8 mouse cellular contexts compared by ENCODE assay signal in genomic region chr17:62881176-62881790, GRCm38 (mm10). TPM values are rescaled to one million over a fixed set of nuclear protein-coding genes. Genes with fewer than 3 reads are reported as not detected.
A peak's percentile ranks its signal among the peaks of the same experiment; 100 is the strongest.
DNase-seq lines count a peak whose midpoint lies in the region; ATAC-seq and TF ChIP-seq lines count a peak whose summit lies in the region.

Efna5 (minus strand) TSS chr17:62881317.

- no peaks in the 10 kb centered on the region for H3K9me3 ChIP-seq in erythroblast, embryonic 14.5 days (ENCODE audit: control insufficient read depth, low read length)
- H3K9me3 ChIP-seq in forebrain, embryonic 15.5 days: no peaks in the 10 kb centered on the region
- H3K9me3 ChIP-seq in midbrain, embryonic 14.5 days (ENCODE audit: control insufficient read depth, low read length): no peaks in the 10 kb centered on the region
- no peaks in the 10 kb centered on the region for H3K9me3 ChIP-seq in stomach, embryonic 15.5 days

- H3K27ac ChIP-seq in forebrain, embryonic 15.5 days (replicated peaks): peak within 1 kb of the TSS; percentile 86
- peak within 1 kb of the TSS; percentile 88 for H3K27ac ChIP-seq in left cerebral cortex, adult 2 months
- peak within 1 kb of the TSS; percentile 94 for H3K27ac ChIP-seq in midbrain, embryonic 14.5 days (replicated peaks; ENCODE audit: low read depth, low read length)
- peak within 1 kb of the TSS; percentile 95 for H3K27ac ChIP-seq in stomach, embryonic 15.5 days

- ATAC-seq in erythroblast, adult 5-6 weeks (replicated peaks; ENCODE audit: low FRiP score, poor library complexity, severe bottlenecking): no peak
- ATAC-seq in forebrain, embryonic 15.5 days (replicated peaks): peak; percentile 49
- ATAC-seq in midbrain, embryonic 14.5 days (ENCODE audit: low FRiP score, low TSS enrichment): peak; percentile 15; the same call in 1 of the 2 replicates
- no peak; the same call in 1 of the 2 replicates for ATAC-seq in stomach, embryonic 15.5 days (ENCODE audit: insufficient read depth, low FRiP score, low read depth)

- WGBS in forebrain, embryonic 15.5 days: under 1% methylated on average over 29 of the region's 68 CpGs
- WGBS in midbrain, embryonic 14.5 days: under 1% methylated on average over 55 of the region's 68 CpGs
- under 1% methylated on average over 49 of the region's 68 CpGs for WGBS in stomach, embryonic 15.5 days

- H3K27me3 ChIP-seq in erythroblast, embryonic 14.5 days (ENCODE audit: control insufficient read depth): peaks cover 74% of the 10 kb centered on the region
- peaks cover 25% of the 10 kb centered on the region; the same call in 1 of the 2 replicates for H3K27me3 ChIP-seq in forebrain, embryonic 15.5 days
- H3K27me3 ChIP-seq in midbrain, embryonic 14.5 days (ENCODE audit: control insufficient read depth, insufficient read depth, low read length): no peaks in the 10 kb centered on the region
- H3K27me3 ChIP-seq in stomach, embryonic 15.5 days (replicated peaks): no peaks in the 10 kb centered on the region

- peak within 1 kb of the TSS; percentile 78 for H3K9ac ChIP-seq in forebrain, embryonic 15.5 days (replicated peaks)
- peak within 1 kb of the TSS; percentile 98 for H3K9ac ChIP-seq in midbrain, embryonic 14.5 days (replicated peaks; ENCODE audit: low read length)
- H3K9ac ChIP-seq in stomach, embryonic 15.5 days: peak within 1 kb of the TSS; percentile 70

- peak within 1 kb of the TSS; percentile 28 for H3K4me3 ChIP-seq in erythroblast, embryonic 14.5 days (replicated peaks)
- peak within 1 kb of the TSS; percentile 75 for H3K4me3 ChIP-seq in forebrain, embryonic 15.5 days
- peak within 1 kb of the TSS; percentile 65 for H3K4me3 ChIP-seq in left cerebral cortex, adult 2 months
- H3K4me3 ChIP-seq in midbrain, embryonic 14.5 days (replicated peaks; ENCODE audit: low read depth, low read length): peak within 1 kb of the TSS; percentile 60
- H3K4me3 ChIP-seq in stomach, embryonic 15.5 days (replicated peaks): peak within 1 kb of the TSS; percentile 73

- peak in 1 of 2 experiments; percentile 17 for DNase-seq in adrenal gland, postnatal 4 days (ENCODE audit: low spot score in 2 of 2)
- DNase-seq in heart, postnatal 36 days: no peak
- DNase-seq in left cerebral cortex, adult 2 months (ENCODE audit: extremely low spot score in 1 of 2, low spot score in 2 of 2): peak; percentile 56 to 59
- DNase-seq in midbrain, embryonic 14.5 days: peak; percentile 77

- TF ChIP-seq CTCF in left cerebral cortex, adult 2 months (IDR thresholded peaks at IDR 0.05): no peak

- peaks cover 2% of the 10 kb centered on the region; the same call in 1 of the 2 replicates for H3K4me1 ChIP-seq in erythroblast, embryonic 14.5 days (ENCODE audit: control insufficient read depth)
- H3K4me1 ChIP-seq in forebrain, embryonic 15.5 days: peaks cover 20% of the 10 kb centered on the region
- H3K4me1 ChIP-seq in midbrain, embryonic 14.5 days (ENCODE audit: control insufficient read depth, insufficient read depth, low read length): no peaks in the 10 kb centered on the region
- H3K4me1 ChIP-seq in stomach, embryonic 15.5 days: no peaks in the 10 kb centered on the region

- peak within 1 kb of the TSS; percentile 98 for H3K4me2 ChIP-seq in forebrain, embryonic 15.5 days (replicated peaks)
- peak within 1 kb of the TSS; percentile 98 for H3K4me2 ChIP-seq in midbrain, embryonic 14.5 days (ENCODE audit: low read length)
- peak within 1 kb of the TSS; percentile 78 for H3K4me2 ChIP-seq in stomach, embryonic 15.5 days

- intact Hi-C loops in heart, postnatal 36 days (cut with DNase I): loop anchor here (5.0 to 10.0 kb wide), 4 partner anchors 229 to 1576 kb away; no protein-coding TSS in a partner anchor
- intact Hi-C loops in left cerebral cortex, adult 2 months (cut with DNase I): loop anchor here (5.0 to 10.0 kb wide), 5 partner anchors 131 to 584 kb away; no protein-coding TSS in a partner anchor

- no peaks in the 10 kb centered on the region for H3K36me3 ChIP-seq in erythroblast, embryonic 14.5 days (ENCODE audit: control insufficient read depth)
- H3K36me3 ChIP-seq in forebrain, embryonic 15.5 days: no peaks in the 10 kb centered on the region
- H3K36me3 ChIP-seq in midbrain, embryonic 14.5 days (ENCODE audit: control insufficient read depth, insufficient read depth, low read length): no peaks in the 10 kb centered on the region
- no peaks in the 10 kb centered on the region for H3K36me3 ChIP-seq in stomach, embryonic 15.5 days

RNA-seq across cellular contexts. Expression of gene Efna5, which starts in this region (rescaled TPM):
- not detected in 2 replicates for polyA plus RNA-seq in erythroblast, embryonic 14.5 days (2012)
- not detected in 2 replicates for total RNA-seq in erythroblast, adult 5-6 weeks (2015; ENCODE audit: low replicate concordance)
- not detected in 2 replicates for total RNA-seq in erythroblast, adult 5-6 weeks (2017; ENCODE audit: low replicate concordance)
- total RNA-seq in adrenal gland, postnatal 4 days (2021): 10 to 100 TPM; 32.9 to 40.6 TPM
- 19.7 and 24.6 TPM in 2 replicates for polyA plus RNA-seq in forebrain, embryonic 15.5 days (2015; fragmentation: Nextera tagmentation; extraction: Ambion mirVana)
- 10 to 100 TPM; 22.1 to 26.5 TPM for total RNA-seq in heart, postnatal 36 days (2021)
- 10 to 100 TPM; 38.8 to 47.7 TPM for total RNA-seq in left cerebral cortex, adult 2 months (2021)
- 53.0 and 90.8 TPM in 2 replicates for polyA plus RNA-seq in midbrain, embryonic 14.5 days (2014; fragmentation: Nextera tagmentation; extraction: Ambion mirVana)
- polyA plus RNA-seq in stomach, embryonic 15.5 days (2015; fragmentation: Nextera tagmentation; extraction: Ambion mirVana): 34.6 and 36.1 TPM in 2 replicates

Comparison
In these comparisons a context has a peak if more than half of its experiments do, and no peak if none do; other contexts are left out.
1. RNA of gene Efna5 (total RNA-seq): 38.8 to 47.7 TPM in left cerebral cortex, adult 2 months, 32.9 to 40.6 TPM in adrenal gland, postnatal 4 days and 22.1 to 26.5 TPM in heart, postnatal 36 days; not detected in erythroblast, adult 5-6 weeks; every median in the first group is over 10 times any median in the second.
2. RNA of gene Efna5 (polyA plus RNA-seq): 53.0 to 90.8 TPM in midbrain, embryonic 14.5 days, 34.6 to 36.1 TPM in stomach, embryonic 15.5 days and 19.7 to 24.6 TPM in forebrain, embryonic 15.5 days; not detected in erythroblast, embryonic 14.5 days; every median in the first group is over 10 times any median in the second.
3. ATAC-seq: peak in forebrain, embryonic 15.5 days (single experiment) and midbrain, embryonic 14.5 days (single experiment); none in erythroblast, adult 5-6 weeks (single experiment) and stomach, embryonic 15.5 days (single experiment).
4. DNase-seq: peak in left cerebral cortex, adult 2 months (2 of 2) and midbrain, embryonic 14.5 days (single experiment); none in heart, postnatal 36 days (0 of 2).
5. Peak in every context shown above with its lines, with median percentiles within 50 percentile points of each other: H3K4me3 ChIP-seq, H3K27ac ChIP-seq, H3K4me2 ChIP-seq and H3K9ac ChIP-seq.